Mouse (Mus musculus) gastrocnemius, postnatal 4 days (tissue): ENCODE measurements around the gene Bptf. TPM values are rescaled to one million over a fixed set of nuclear protein-coding genes. Genes with fewer than 3 reads are reported as not detected.
"Not testable (repeated sequence)": the region's sequence is repeated elsewhere in the genome, so short reads cannot be mapped to it uniquely, and the experiment has no call there.

ENCODE experiments used
- DNase-seq, 2 experiments: peaks; one replicate each; pipeline ENCODE4 v3.0.0; 2021 to 2022; ENCODE audit warnings: low spot score in 2 of 2, mixed read lengths in 2 of 2
- long read RNA-seq, 2 experiments: library from polyadenylated mRNA; stranded (forward); transcript quantifications; one replicate each; pipeline ENCODE4 v2.0.0; 2021
- total RNA-seq, 2 experiments: library from RNA; stranded (reverse); gene quantifications; 2 replicates each; pipeline ENCODE4 v1.2.3; 2021

Bptf gene
- 10 to 100 TPM; 41.5 to 45.7 TPM for total RNA-seq
- long read RNA-seq, experiment 1, partial matches to known transcripts, result 4 of 9 reads
- long read RNA-seq, experiment 1, other reads (novel, unspliced or antisense), result 4 of 9 reads
- long read RNA-seq, experiment 2, partial matches to known transcripts, result 0 of 7 reads
- long read RNA-seq, experiment 2, other reads (novel, unspliced or antisense), result 5 of 7 reads

GRCm38 (mm10) chr11:107131749-107132421 is at the start of gene Bptf:
TSS of gene Bptf (minus strand) at chr11:107132127.
- peak; percentile 89 to 91 for DNase-seq

GRCm38 (mm10) chr11:107161215-107161614 is 29.3 kb upstream of the Bptf start:
- DNase-seq, result no peak

- no peak for DNase-seq
These were observed 27.1 kb upstream of the Bptf start for GRCm38 (mm10) chr11:107159034-107159433.

- DNase-seq, result peak in 1 of 2 experiments; percentile 49
These were observed 25.2 kb upstream of the Bptf start for GRCm38 (mm10) chr11:107156977-107157642.

- no peak for DNase-seq
These were observed 23.4 kb upstream of the Bptf start for GRCm38 (mm10) chr11:107155292-107155691.

- no peak for DNase-seq
These were observed 22.5 kb upstream of the Bptf start for GRCm38 (mm10) chr11:107154431-107154830.

GRCm38 (mm10) chr11:107153645-107154044 is 21.7 kb upstream of the Bptf start:
- DNase-seq, result no peak

- DNase-seq, result no peak
These were observed 19.9 kb upstream of the Bptf start for GRCm38 (mm10) chr11:107151809-107152208.

GRCm38 (mm10) chr11:107143956-107144355 is 12.0 kb upstream of the Bptf start:
- not testable (repeated sequence) for DNase-seq

GRCm38 (mm10) chr11:107142382-107142781 is 10.5 kb upstream of the Bptf start:
- DNase-seq, result no peak

- DNase-seq, result no peak
These were observed 8.8 kb upstream of the Bptf start for GRCm38 (mm10) chr11:107140756-107141155.

GRCm38 (mm10) chr11:107138633-107139032 is 6.7 kb upstream of the Bptf start:
- DNase-seq, result no peak

- no peak for DNase-seq
These were observed 5.7 kb upstream of the Bptf start for GRCm38 (mm10) chr11:107137593-107137992.

GRCm38 (mm10) chr11:107136458-107136857 is 4.5 kb upstream of the Bptf start:
- not testable (repeated sequence) for DNase-seq

- DNase-seq, result no peak
These were observed 3.8 kb upstream of the Bptf start for GRCm38 (mm10) chr11:107135741-107136140.

GRCm38 (mm10) chr11:107132426-107132825 is 499 bp upstream of the Bptf start:
- no peak for DNase-seq

- peak; percentile 44 to 68 for DNase-seq
These were observed 813 bp downstream of the Bptf start for GRCm38 (mm10) chr11:107130879-107131748.

GRCm38 (mm10) chr11:107130221-107130788 is 1.6 kb downstream of the Bptf start:
- no peak for DNase-seq

- no peak for DNase-seq
These were observed 2.3 kb downstream of the Bptf start for GRCm38 (mm10) chr11:107129641-107130040.

- DNase-seq, result not testable (repeated sequence)
These were observed 5.2 kb downstream of the Bptf start for GRCm38 (mm10) chr11:107126716-107127115.

GRCm38 (mm10) chr11:107125011-107125410 is 6.9 kb downstream of the Bptf start:
- no peak for DNase-seq
